Mouse (Mus musculus) urinary bladder, postnatal 4 days (tissue): ENCODE results near the gene Madcam1.

Experiments
- DNase-seq, 2 experiments: peaks; one replicate each; pipeline ENCODE4 v3.0.0; 2021 to 2022; ENCODE audit warnings: low spot score in 2 of 2

Madcam1 gene

DNA sequence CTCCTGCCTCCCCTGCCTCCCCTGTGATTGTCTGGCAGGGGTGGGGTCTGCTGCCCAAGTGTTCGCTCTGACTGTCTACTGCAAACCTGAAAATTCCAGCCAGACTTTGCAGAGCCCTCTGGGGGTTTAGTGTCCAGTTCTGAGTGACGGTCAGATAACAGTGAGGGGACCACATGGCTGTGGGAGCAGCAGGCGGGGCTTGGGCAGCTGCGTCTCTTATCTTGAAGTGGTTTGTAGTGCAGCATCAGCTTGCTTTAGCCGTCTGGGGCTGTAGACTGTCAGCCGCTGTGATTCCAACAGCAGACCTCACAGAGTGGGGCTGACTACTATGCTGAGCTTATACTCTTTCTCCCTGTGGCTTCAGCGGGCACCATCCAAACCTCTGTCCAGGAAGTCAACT lies 44.9 kb downstream of the Madcam1 start:
- DNase-seq: no peak

DNA sequence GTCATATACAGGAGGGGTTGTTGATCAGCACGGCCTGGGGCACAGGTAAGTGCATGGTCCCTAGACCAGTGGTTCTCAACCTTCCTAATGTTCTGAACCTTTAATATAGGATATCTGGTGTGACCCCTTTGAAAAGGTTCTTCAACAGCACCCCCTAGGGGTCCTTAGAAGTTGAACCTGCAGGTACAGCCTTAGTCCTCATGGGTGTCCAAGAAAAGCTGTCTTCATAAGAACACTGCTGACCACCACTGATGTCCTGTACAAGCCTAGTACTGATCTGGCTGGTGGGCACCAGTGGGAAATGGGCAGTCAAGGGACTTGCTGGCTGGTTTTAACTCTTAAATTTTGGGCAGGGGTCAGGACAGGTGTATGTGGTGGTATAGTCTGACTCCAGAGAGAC lies 47.7 kb downstream of the Madcam1 start:
- no peak for DNase-seq

DNA sequence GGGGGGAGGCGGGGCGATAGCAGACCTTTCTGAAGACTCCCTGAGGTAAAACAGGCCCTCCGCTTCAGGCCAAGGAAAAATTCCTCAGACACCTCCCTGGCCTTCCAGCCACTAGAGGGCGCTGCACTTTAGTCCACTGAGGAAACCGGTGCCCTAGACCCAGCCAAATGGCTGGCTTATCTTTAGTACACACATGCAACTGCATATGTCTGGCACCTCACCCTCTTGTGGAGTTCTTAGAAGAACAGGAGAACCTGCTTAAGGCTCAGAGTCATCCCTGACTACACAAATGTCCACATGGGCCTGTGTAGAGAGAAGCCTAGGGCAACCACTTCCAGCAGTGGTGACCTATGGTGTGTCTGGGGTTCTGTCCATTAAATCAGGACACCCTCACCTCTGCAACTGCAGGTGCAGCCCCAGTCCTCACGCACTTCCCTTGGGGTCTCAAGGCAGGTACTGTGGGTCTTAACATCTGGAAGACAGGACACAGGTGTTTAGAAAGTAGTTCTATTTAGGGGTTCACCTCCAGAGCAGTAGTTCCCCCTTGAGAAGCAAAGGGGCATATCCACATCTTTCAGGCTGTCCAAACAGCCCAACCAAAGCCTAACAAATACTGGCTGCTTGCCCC lies 48.3 kb downstream of the Madcam1 start:
- peak; percentile 69 to 86 for DNase-seq

DNA sequence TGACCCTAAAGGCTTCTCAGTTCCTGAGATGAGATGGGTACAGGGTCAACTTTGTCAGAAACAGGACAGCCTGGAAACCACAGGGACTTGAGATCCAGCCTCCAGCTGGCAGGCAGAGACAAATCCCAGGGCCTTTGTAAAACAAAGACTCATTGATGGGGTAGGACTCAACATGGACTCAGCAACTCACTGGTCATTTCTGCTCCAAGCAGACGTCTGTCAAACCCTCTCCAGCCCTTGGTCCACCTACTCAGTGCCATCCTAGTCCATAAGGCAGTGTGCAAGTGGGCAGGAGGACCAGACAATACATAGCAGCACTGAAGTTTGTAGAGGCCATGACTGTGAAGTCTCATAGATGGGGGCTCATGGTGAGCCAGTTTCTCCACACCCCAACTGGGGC lies 48.8 kb downstream of the Madcam1 start:
- no peak for DNase-seq

DNA sequence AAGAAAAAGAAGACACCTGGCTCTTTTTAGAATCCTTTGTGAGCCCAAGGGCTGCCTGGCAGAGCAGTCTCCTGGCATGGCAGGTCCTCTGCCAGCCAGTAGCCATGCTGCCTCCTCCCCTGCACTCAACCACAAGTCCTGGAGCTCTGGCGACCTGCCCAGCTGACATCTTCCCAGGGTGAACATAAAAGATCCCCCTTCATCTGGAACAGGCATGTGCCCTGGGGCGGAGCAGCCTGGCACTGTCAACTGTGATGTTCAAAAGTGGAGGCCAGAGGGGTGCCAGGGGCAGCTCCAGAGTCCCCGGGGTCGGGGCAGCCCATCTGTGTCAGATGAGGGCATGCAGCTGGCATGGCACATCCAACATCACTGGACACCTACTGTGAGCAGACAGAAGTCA lies 50.6 kb downstream of the Madcam1 start:
- DNase-seq: no peak

DNA sequence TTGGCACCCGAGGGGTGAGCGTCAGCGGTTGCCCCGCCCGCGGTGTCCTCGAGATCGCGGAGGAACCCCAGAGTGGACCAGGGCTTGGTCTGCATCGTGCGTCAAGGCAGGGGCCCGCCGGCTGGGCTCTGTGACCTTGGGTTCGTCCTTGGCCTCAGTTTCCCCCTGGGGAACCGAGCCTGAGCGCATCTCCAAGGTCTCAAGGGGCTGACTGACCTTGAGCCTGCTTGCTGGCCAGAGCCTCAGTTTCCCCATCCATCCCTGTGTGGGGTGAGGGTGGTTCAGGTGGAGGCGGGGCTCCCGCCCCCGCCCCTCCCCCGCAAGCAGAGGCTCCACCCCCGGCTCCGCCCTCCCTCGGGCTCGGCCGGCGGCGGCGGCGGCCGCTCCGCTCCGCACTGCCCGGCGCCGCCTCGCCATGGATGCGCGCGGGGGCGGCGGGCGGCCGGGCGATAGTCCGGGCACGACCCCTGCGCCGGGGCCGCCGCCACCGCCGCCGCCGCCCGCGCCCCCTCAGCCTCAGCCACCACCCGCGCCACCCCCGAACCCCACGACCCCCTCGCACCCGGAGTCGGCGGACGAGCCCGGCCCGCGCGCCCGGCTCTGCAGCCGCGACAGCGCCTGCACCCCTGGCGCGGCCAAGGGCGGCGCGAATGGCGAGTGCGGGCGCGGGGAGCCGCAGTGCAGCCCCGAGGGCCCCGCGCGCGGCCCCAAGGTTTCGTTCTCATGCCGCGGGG lies 52.1 kb downstream of the Madcam1 start, which contains the start of gene Hcn2:
Gene Hcn2 (plus strand): TSS at position 381 of the 734 bp plus-strand sequence.
- no peak for DNase-seq

DNA sequence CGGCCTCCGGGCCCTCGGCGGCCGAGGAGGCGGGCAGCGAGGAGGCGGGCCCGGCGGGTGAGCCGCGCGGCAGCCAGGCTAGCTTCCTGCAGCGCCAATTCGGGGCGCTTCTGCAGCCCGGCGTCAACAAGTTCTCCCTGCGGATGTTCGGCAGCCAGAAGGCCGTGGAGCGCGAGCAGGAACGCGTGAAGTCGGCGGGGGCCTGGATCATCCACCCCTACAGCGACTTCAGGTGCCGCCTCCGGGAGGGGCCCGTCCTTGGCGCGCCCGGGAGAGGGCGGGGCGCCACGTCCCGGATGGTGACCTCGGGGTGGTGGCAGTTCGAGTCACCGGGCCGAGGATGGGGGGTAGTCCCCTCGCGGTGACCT lies 52.6 kb downstream of the Madcam1 start:
- DNase-seq: no peak

DNA sequence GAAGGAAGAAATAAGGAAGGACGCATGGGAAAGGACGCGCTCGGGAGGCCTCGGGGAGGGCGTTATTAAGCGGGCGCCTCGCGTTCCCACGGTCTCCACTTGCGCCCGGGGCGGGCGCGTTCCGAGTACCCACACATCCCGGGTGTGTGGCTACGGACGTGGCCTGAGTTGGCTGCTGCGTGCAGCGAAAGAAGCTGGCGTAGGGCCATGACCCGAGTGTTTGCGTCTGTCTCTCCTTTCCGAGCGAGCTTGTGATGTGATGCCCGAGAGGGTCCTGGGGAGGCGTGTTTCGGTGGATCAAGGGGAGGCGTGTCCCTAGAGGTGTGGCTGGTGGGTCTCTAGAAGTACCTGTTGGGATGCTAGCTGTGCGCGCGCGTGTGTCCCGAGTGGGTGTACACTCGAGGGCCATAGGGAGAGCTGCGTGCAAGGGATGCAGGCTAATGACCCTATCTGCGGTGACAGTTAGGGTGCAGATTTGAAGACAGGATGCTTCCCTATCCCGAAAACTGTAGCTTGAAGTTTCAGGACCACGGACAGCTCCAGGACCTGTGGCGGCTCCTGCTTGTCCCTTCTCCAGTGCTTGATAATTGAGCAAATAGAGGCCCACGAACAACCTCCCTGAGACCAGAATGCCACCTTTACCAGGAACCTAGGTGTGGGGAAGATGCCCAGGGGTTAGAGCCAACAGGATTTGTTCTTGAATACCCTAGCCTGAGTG lies 53.4 kb downstream of the Madcam1 start:
- DNase-seq: peak in 1 of 2 experiments; percentile 80
